In genomic region chr2:166261799-166262198, GRCm38 (mm10) we compare ENCODE assay signal across 9 mouse cellular contexts.
DNase-seq lines count a peak whose midpoint lies in the region; ATAC-seq and TF ChIP-seq lines count a peak whose summit lies in the region.
"Had no signal": no experiment of that assay in that cellular context is flagged by ENCODE, and none has a peak within 500 bp of the region (broad histone marks: within the 10 kb centered on the region; RNA-seq: fewer than 3 reads in every experiment).

No protein-coding gene starts in this region.

- no peak for ATAC-seq in midbrain, postnatal 0 days (ENCODE audit: low FRiP score)
- ATAC-seq in hindbrain, embryonic 14.5 days (ENCODE audit: low FRiP score): no peak

- H3K9me3 ChIP-seq in midbrain, embryonic 10.5 days (replicated peaks): peaks cover 3% of the 10 kb centered on the region; the same call in 1 of the 2 replicates
- no peaks in the 10 kb centered on the region for H3K9me3 ChIP-seq in midbrain, postnatal 0 days (ENCODE audit: low read length)
- H3K9me3 ChIP-seq in hindbrain, embryonic 14.5 days (ENCODE audit: control insufficient read depth, low read length): 0 out of 2 replicates have a peak, but pooled peaks cover 3% of the 10 kb centered on the region
- H3K9me3 ChIP-seq: hindbrain, embryonic 15.5 days had no signal

- 39% methylated on average over 7 of the region's 7 CpGs for WGBS in midbrain, embryonic 10.5 days
- WGBS in midbrain, postnatal 0 days: 42% methylated on average over 7 of the region's 7 CpGs
- 26% methylated on average over 7 of the region's 7 CpGs for WGBS in hindbrain, embryonic 14.5 days

- H3K27ac ChIP-seq in midbrain, embryonic 10.5 days (replicated peaks): 0 out of 2 replicates have a peak overlapping the region, but pooled peaks have one; percentile 4
- H3K27ac ChIP-seq in midbrain, postnatal 0 days (ENCODE audit: low read depth, low read length): no peak overlapping the region
- no peak overlapping the region for H3K27ac ChIP-seq in hindbrain, embryonic 14.5 days
- H3K27ac ChIP-seq: hindbrain, embryonic 15.5 days had no signal

- DNase-seq in midbrain, embryonic 10.5 days (ENCODE audit: low spot score): peak; percentile 38
- no peak for DNase-seq in midbrain, postnatal 0 days (ENCODE audit: low spot score)
- DNase-seq in heart, adult 8-10 months (ENCODE audit: low spot score): peak; percentile 39
- peak; percentile 76 for DNase-seq in kidney, postnatal 10 days
- peak; percentile 23 to 31 for DNase-seq in thymus, adult 18-20 months
- no peak for DNase-seq in frontal cortex, postnatal 14 days (ENCODE audit: low spot score in 2 of 2)
- DNase-seq in MN1 (ENCODE audit: low spot score): no peak
- no peak for DNase-seq in hindbrain, embryonic 14.5 days (ENCODE audit: low spot score)

- H3K4me2 ChIP-seq in midbrain, postnatal 0 days (ENCODE audit: low read depth, low read length, poor library complexity, severe bottlenecking): no peak overlapping the region
- no peak overlapping the region for H3K4me2 ChIP-seq in hindbrain, embryonic 14.5 days (replicated peaks)
- H3K4me2 ChIP-seq: hindbrain, embryonic 15.5 days had no signal

- no peak overlapping the region for H3K4me3 ChIP-seq in midbrain, embryonic 10.5 days
- no peak overlapping the region for H3K4me3 ChIP-seq in midbrain, postnatal 0 days (ENCODE audit: low read depth, low read length)
- no peak overlapping the region for H3K4me3 ChIP-seq in hindbrain, embryonic 14.5 days (replicated peaks; ENCODE audit: low read length)
- H3K4me3 ChIP-seq: hindbrain, embryonic 15.5 days had no signal

- TF ChIP-seq CTCF in midbrain, postnatal 0 days (IDR thresholded peaks at IDR 0.05): no peak

- no peak overlapping the region for H3K9ac ChIP-seq in midbrain, postnatal 0 days (replicated peaks; ENCODE audit: low read length, poor library complexity, severe bottlenecking)
- H3K9ac ChIP-seq in hindbrain, embryonic 14.5 days: no peak overlapping the region
- H3K9ac ChIP-seq: hindbrain, embryonic 15.5 days had no signal

- H3K4me1 ChIP-seq in midbrain, embryonic 10.5 days: peaks cover 56% of the 10 kb centered on the region
- 0 out of 2 replicates have a peak, but pooled peaks cover 4% of the 10 kb centered on the region for H3K4me1 ChIP-seq in midbrain, postnatal 0 days (ENCODE audit: insufficient read depth, low read length)
- peaks cover 21% of the 10 kb centered on the region for H3K4me1 ChIP-seq in hindbrain, embryonic 14.5 days (replicated peaks; ENCODE audit: control insufficient read depth, insufficient read depth, low read length)

- peaks cover 57% of the 10 kb centered on the region for H3K27me3 ChIP-seq in midbrain, embryonic 10.5 days (ENCODE audit: low read depth, poor library complexity, severe bottlenecking)
- H3K27me3 ChIP-seq in midbrain, postnatal 0 days (ENCODE audit: insufficient read depth, low read length): peaks cover 4% of the 10 kb centered on the region; the same call in 1 of the 2 replicates
- 0 out of 2 replicates have a peak, but pooled peaks cover 3% of the 10 kb centered on the region for H3K27me3 ChIP-seq in hindbrain, embryonic 14.5 days (ENCODE audit: control insufficient read depth, insufficient read depth, low read length)
- H3K27me3 ChIP-seq: hindbrain, embryonic 15.5 days had no signal

- no peaks in the 10 kb centered on the region for H3K36me3 ChIP-seq in midbrain, embryonic 10.5 days
- no peaks in the 10 kb centered on the region for H3K36me3 ChIP-seq in midbrain, postnatal 0 days (ENCODE audit: insufficient read depth, low read length)
- no peaks in the 10 kb centered on the region for H3K36me3 ChIP-seq in hindbrain, embryonic 14.5 days (replicated peaks; ENCODE audit: control insufficient read depth, insufficient read depth)
- H3K36me3 ChIP-seq: hindbrain, embryonic 15.5 days had no signal

Comparison
In these comparisons a context has a peak if more than half of its experiments do, and no peak if none do; other contexts are left out.
1. DNase-seq: peak in midbrain, embryonic 10.5 days (single experiment), heart, adult 8-10 months (single experiment), kidney, postnatal 10 days (single experiment) and thymus, adult 18-20 months (2 of 2); none in midbrain, postnatal 0 days (single experiment), frontal cortex, postnatal 14 days (0 of 2), MN1 (single experiment) and hindbrain, embryonic 14.5 days (single experiment).